Mouse (Mus musculus) olfactory bulb, adult 2 months (tissue): Measurements from ENCODE around the gene Ino80b. TPM values are rescaled to one million over a fixed set of nuclear protein-coding genes. Genes with fewer than 3 reads are reported as not detected.

ENCODE experiments used
- H3K27ac ChIP-seq: fragments of 200-500 bp; 2 replicates; pipeline ENCODE4 v1.5.1; 2012; ENCODE audit warnings: low read depth, low read length; ENCODE audit not compliant: insufficient read depth
- H3K4me1 ChIP-seq: fragments of 200-500 bp; 2 replicates; pipeline ENCODE4 v1.6.1; 2012; ENCODE audit warnings: low read length; ENCODE audit not compliant: control insufficient read depth, insufficient read depth
- H3K4me3 ChIP-seq: fragments of 200-500 bp; 2 replicates; pipeline ENCODE4 v1.5.1; 2012; ENCODE audit warnings: mild to moderate bottlenecking, low read depth, low read length, moderate library complexity; ENCODE audit not compliant: insufficient read depth
- CTCF ChIP-seq: fragments of 200-500 bp; IDR thresholded peaks from 2 replicates; pipeline ENCODE4 v1.5.1; 2012; ENCODE audit warnings: low read depth, mild to moderate bottlenecking, low read length, moderate library complexity; ENCODE audit not compliant: insufficient read depth
- POLR2A ChIP-seq: fragments of 200-500 bp; IDR thresholded peaks from 2 replicates; pipeline ENCODE4 v1.6.1; 2012; ENCODE audit warnings: mild to moderate bottlenecking, low read depth, low read length, moderate library complexity; ENCODE audit not compliant: insufficient read depth
- WGBS: fragments of 180-500 bp; shearing (Covaris S2); methylation state at CpG from one replicate; pipeline ENCODE4 v1.1.7; 2018; 5-methylcytosine and 5-hydroxymethylcytosine counted together
- polyA plus RNA-seq: library from polyadenylated mRNA; stranded (reverse); fragments of >200 nt; gene quantifications from 2 replicates; pipeline ENCODE4 v1.2.4, GENCODE M21; 2012; ENCODE audit warnings: low replicate concordance; ENCODE audit not compliant: missing spikeins, insufficient read depth, insufficient read length

The Ino80b gene
- polyA plus RNA-seq, 1 experiment: not detected

DNA sequence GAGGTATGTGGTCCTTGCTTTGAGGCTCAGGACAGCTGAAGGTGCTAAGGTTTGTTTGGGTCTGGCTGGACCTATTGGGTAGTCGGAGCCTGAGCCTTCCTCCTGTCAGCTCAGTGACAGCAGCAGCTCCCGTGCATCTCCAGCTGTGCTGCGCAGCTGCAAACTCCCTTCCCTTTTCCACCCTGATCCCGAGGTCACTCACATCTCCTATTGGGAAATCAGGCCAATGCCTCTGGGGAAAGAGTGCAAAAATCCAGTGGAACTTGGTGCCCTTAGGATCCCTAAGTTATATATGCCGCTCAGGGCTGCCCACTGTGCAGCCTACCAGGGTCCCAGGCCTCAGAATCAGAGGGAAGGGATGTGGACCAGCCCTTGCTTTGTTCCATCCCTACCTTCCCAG lies 41.7 kb downstream of the Ino80b start:
- 21% methylated on average over 5 of the region's 5 CpGs for WGBS
- TF ChIP-seq POLR2A (no peak), CTCF (no peak)

DNA sequence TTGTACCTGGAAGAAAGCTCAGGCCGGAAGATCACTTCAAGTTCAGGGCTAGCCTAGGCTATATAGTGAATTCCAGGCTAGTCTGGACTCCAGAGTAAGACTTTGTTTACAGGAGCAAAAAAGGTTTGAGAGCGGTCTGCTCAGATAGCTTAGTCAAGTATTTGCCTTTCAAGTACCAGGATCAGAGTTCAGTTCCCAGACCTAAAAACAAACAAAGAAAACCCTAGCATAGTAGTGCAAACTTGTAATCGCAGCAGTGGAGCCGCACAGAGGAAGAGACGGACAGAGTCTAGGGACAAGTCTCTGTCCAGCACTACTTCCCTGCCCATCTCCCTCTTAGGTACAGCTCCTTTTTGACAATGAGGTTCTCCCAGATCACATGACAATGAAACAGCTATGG lies 45.0 kb downstream of the Ino80b start:
- no peak for TF ChIP-seq POLR2A
- TF ChIP-seq CTCF: no peak
- Histone ChIP-seq H3K4me1 (peaks cover 12% of the 10 kb centered on the region), H3K4me3 (no peak overlapping the region), H3K27ac (no peak overlapping the region)
- WGBS: 89% methylated on average over 5 of the region's 5 CpGs

More for the DNA sequence above, 41.7 kb downstream of the Ino80b start:
- H3K4me1 ChIP-seq: peaks cover 21% of the 10 kb centered on the region
- H3K4me3 ChIP-seq: no peak overlapping the region
- no peak overlapping the region for H3K27ac ChIP-seq

DNA sequence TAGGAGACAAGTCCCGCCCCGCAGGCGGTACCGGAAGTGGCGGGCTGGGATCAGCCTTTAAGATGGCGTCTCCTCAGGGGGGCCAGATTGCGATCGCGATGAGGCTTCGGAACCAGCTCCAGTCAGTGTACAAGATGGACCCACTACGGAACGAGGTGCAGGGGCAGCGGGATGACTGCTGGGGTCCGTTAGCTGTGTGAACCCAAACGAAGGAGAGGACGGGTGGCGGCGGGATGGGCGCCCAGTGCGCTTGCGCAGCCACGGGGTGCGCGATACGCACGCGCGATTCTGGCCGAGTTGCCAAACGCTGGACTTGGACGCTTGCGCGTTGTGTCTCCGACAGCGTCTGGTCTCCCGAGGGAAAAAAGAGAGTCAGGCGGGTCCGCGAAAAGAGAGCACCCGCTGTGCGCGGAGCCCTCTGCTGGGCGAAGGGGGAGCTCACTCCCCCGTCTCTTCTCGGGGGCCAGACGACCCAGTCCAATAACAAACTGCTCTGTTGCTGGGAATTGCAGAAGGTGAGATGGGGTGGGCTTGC lies 46.8 kb downstream of the Ino80b start:
- H3K4me3 ChIP-seq: peak overlapping the region; percentile 71
- peaks cover 12% of the 10 kb centered on the region for H3K4me1 ChIP-seq
- H3K27ac ChIP-seq: peak overlapping the region; percentile 98
- WGBS: 1% methylated on average over 46 of the region's 46 CpGs
- TF ChIP-seq POLR2A (peak; percentile 49; the same call in 1 of the 2 replicates), CTCF (peak; percentile 53; the same call in 1 of the 2 replicates)

DNA sequence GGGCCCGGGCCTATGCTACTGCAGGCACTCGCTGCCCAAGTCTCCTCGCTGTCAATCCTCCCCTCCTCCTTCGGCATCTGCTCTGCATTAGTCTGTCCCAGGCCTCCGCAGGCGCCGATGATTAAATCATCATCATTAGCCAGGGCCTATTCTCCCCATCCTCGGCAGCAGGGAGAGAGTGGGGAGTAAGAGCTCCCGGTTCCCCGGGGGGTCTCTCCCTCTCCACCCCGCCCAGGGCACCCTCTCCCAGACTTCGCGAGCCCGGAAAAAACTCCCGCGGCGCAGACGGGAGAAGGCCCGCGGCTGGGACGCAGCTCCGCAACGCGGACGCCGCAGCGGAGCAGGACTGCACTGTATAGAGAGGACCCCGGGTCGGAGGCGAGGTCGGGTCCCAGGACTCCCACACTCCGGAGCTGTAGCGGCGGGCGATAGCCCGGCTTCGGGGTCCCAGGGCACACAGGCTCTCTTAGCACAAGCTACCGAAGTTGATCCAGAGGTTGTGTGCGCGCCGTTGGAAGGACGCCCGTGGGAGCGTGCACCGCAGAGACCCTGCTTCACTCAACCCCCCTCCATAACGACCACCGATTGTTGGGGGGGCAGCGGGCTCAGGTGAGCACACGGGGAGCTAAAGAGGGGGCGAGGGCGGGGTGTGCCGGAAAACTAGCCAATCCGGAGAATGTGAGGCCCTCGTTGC lies 47.5 kb downstream of the Ino80b start, which contains the start of gene Pcgf1:
TSS of gene Pcgf1 (plus strand) at position 240 of the 694 bp plus-strand sequence.
- Histone ChIP-seq H3K27ac (peak within 1 kb of the TSS; percentile 98), H3K4me3 (peak within 1 kb of the TSS; percentile 71), H3K4me1 (peaks cover 12% of the 10 kb centered on the region)
- under 1% methylated on average over 54 of the region's 54 CpGs for WGBS
- TF ChIP-seq CTCF (no peak), POLR2A (no peak; the same call in 1 of the 2 replicates)

DNA sequence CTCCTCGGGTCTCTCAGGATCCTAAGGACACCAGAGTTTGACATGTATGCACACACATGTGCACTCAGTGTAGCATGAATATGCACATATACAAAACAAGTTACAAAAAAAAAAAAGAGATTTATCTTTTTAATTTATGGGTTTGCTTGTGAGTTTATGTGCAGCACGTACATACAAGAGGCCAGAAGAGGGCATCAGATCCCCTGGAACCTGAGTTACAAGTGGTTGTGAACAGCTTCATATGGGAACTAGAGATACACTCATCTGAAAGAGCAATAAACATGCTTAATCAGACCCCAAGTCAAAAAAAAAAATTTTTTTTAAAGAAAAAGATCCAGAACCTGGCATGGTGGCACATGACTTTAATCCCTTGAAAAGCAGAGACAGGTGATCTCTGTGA lies 50.3 kb downstream of the Ino80b start:
- TF ChIP-seq POLR2A (no peak), CTCF (no peak)
- WGBS: 10% methylated on average over 2 of the region's 2 CpGs
- Histone ChIP-seq H3K4me3 (no peak overlapping the region), H3K4me1 (peaks cover 14% of the 10 kb centered on the region), H3K27ac (no peak overlapping the region)

Other genes with a start within 250 kb of the Ino80b start
- not detected in 2 replicates for gene Sema4f, start 185.7 kb downstream of the Ino80b start, polyA plus RNA-seq
- not detected in 2 replicates for gene M1ap, start 178.5 kb downstream of the Ino80b start, polyA plus RNA-seq
- gene Dok1, start 92.0 kb downstream of the Ino80b start, polyA plus RNA-seq: not detected in 2 replicates
- gene Loxl3, start 91.3 kb downstream of the Ino80b start, polyA plus RNA-seq: not detected in 2 replicates
- not detected in 2 replicates for gene Aup1, start 70.9 kb downstream of the Ino80b start, polyA plus RNA-seq
- gene Htra2, start 70.2 kb downstream of the Ino80b start, polyA plus RNA-seq: not detected in 2 replicates
- gene Dqx1, start 67.6 kb downstream of the Ino80b start, polyA plus RNA-seq: not detected in 2 replicates
- not detected in 2 replicates for gene Tlx2, start 55.1 kb downstream of the Ino80b start, polyA plus RNA-seq
- not detected in 2 replicates for gene Pcgf1, start 47.6 kb downstream of the Ino80b start, polyA plus RNA-seq
- not detected in 2 replicates for gene Lbx2, start 39.1 kb downstream of the Ino80b start, polyA plus RNA-seq
- not detected in 2 replicates for gene Ccdc142, start 23.8 kb downstream of the Ino80b start, polyA plus RNA-seq
- gene Gm42688, start 23.8 kb downstream of the Ino80b start, polyA plus RNA-seq: not detected in 2 replicates
- not detected in 2 replicates for gene Mrpl53, start 16.4 kb downstream of the Ino80b start, polyA plus RNA-seq
- not detected in 2 replicates for gene Mogs, start 9.9 kb downstream of the Ino80b start, polyA plus RNA-seq
- not detected in 2 replicates for gene Wbp1, start 3.9 kb downstream of the Ino80b start, polyA plus RNA-seq
- gene Rtkn, start 10.0 kb upstream of the Ino80b start, polyA plus RNA-seq: not detected in 2 replicates
- gene Wdr54, start 31.0 kb upstream of the Ino80b start, polyA plus RNA-seq: not detected in 2 replicates
- not detected in 2 replicates for gene 1700003E16Rik, start 31.0 kb upstream of the Ino80b start, polyA plus RNA-seq
- gene Dctn1, start 40.5 kb upstream of the Ino80b start, polyA plus RNA-seq: 187 TPM in 1 of 2 replicates, not detected in the other
- not detected in 2 replicates for gene Slc4a5, start 94.4 kb upstream of the Ino80b start, polyA plus RNA-seq
- gene Mthfd2, start 200.5 kb upstream of the Ino80b start, polyA plus RNA-seq: not detected in 2 replicates
- not detected in 2 replicates for gene Mob1a, start 200.6 kb upstream of the Ino80b start, polyA plus RNA-seq
- gene Bola3, start 223.7 kb upstream of the Ino80b start, polyA plus RNA-seq: not detected in 2 replicates